Mouse (Mus musculus) ES-E14 (cell line): ENCODE data around the gene Emilin2.

ENCODE experiments used
- CHD2 ChIP-seq: IDR thresholded peaks from 2 replicates; pipeline ENCODE4 v1.6.1; 2014; ENCODE audit warnings: mild to moderate bottlenecking, low read depth, low read length, inconsistent platforms
- ZC3H11A ChIP-seq: IDR thresholded peaks from 2 replicates; pipeline ENCODE4 v1.6.1; 2012; ENCODE audit warnings: low read depth, mild to moderate bottlenecking, inconsistent platforms, low read length, borderline replicate concordance
- ZNF384 ChIP-seq: IDR thresholded peaks from 2 replicates; pipeline ENCODE4 v1.6.1; 2012; ENCODE audit warnings: low read depth, low read length, inconsistent platforms

GRCm38 (mm10) chr17:71240811-71241210, 71.0 kb downstream of the Emilin2 start:
- no peak for TF ChIP-seq CHD2
- no peak for TF ChIP-seq ZNF384
- no peak for TF ChIP-seq ZC3H11A
